In the genomic region with DNA sequence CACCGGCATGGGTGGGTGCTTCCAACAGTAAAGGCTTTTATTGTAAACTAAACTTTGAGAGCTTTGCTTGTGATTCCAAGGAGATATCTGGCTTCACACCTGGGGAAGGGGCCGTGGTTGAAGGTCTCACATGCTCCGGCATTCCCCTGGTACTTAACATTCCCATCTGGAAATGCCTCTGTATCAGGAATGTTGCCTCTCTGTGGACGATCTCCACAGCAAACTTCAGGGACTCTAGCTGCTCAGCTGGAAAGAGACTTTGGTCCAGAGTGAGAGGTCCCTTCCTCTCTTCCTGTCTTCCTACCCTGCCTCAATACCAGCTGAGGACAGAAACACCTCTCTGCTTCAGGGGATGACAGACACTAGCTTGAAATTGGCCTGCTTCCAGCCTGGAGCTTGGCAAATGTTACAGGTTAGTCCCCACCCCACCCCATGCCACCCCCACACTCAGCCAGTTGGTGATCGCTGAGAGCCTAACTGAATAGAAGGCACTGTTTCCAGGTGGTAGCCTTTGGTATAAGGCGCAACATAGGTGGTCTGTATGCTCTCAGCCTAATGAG, we compare ENCODE assay signal across 22 mouse cellular contexts. TPM values are rescaled to one million over a fixed set of nuclear protein-coding genes. Genes with fewer than 3 reads are reported as not detected.
A peak's percentile ranks its signal among the peaks of the same experiment; 100 is the strongest.
DNase-seq lines count a peak whose midpoint lies in the region; ATAC-seq and TF ChIP-seq lines count a peak whose summit lies in the region.
"Had no signal": no experiment of that assay in that cellular context is flagged by ENCODE, and none has a peak within 500 bp of the region (broad histone marks: within the 10 kb centered on the region; RNA-seq: fewer than 3 reads in every experiment).

No protein-coding gene starts in this region.

- no peaks in the 10 kb centered on the region for H3K36me3 ChIP-seq in heart, embryonic 12.5 days
- no peaks in the 10 kb centered on the region for H3K36me3 ChIP-seq in lung, embryonic 14.5 days (ENCODE audit: insufficient read depth)
- H3K36me3 ChIP-seq: embryonic facial prominence, embryonic 10.5 days; hindbrain, embryonic 13.5 days had no signal

- ATAC-seq in heart, embryonic 12.5 days (ENCODE audit: insufficient number of reproducible peaks, low FRiP score), result no peak
- no peak for ATAC-seq in lung, embryonic 14.5 days (ENCODE audit: insufficient read depth)
- ATAC-seq: liver, postnatal 0 days; midbrain, embryonic 16.5 days had no signal

- H3K4me3 ChIP-seq in heart, embryonic 12.5 days, result no peak overlapping the region
- no peak overlapping the region for H3K4me3 ChIP-seq in lung, embryonic 14.5 days (ENCODE audit: low read depth, low read length)
- H3K4me3 ChIP-seq: embryonic facial prominence, embryonic 10.5 days; gastrocnemius, adult 2 months; hindbrain, embryonic 13.5 days had no signal

- peak overlapping the region; percentile 39; the same call in 1 of the 2 replicates for H3K27ac ChIP-seq in heart, embryonic 12.5 days (ENCODE audit: poor library complexity, severe bottlenecking)
- no peak overlapping the region for H3K27ac ChIP-seq in lung, embryonic 14.5 days (ENCODE audit: low read depth)
- H3K27ac ChIP-seq: embryonic facial prominence, embryonic 10.5 days; gastrocnemius, adult 2 months; hindbrain, embryonic 13.5 days had no signal

- TF ChIP-seq CTCF in lung, embryonic 14.5 days (IDR thresholded peaks at IDR 0.05; ENCODE audit: low read depth), result no peak

- H3K27me3 ChIP-seq in heart, embryonic 12.5 days (replicated peaks), result no peaks in the 10 kb centered on the region
- H3K27me3 ChIP-seq in lung, embryonic 14.5 days (ENCODE audit: insufficient read depth, low read length), result no peaks in the 10 kb centered on the region
- H3K27me3 ChIP-seq: hindbrain, embryonic 13.5 days had no signal

- no peak for DNase-seq in heart, adult 11 months
- peak; percentile 35 for DNase-seq in kidney, adult 11 months
- no peak for DNase-seq in kidney, adult 9 months
- DNase-seq in lung, embryonic 14.5 days, result peak; percentile 20
- no peak for DNase-seq in lung, postnatal 4 days
- DNase-seq in thymus, postnatal 10 days (ENCODE audit: low spot score in 2 of 2), result no peak
- DNase-seq: adrenal gland, postnatal 25 days; cerebellum, adult 11-12 months; cerebellum, postnatal 25 days; gastrocnemius, adult 2 months; liver, postnatal 0 days; lung, postnatal 36 days; right cerebral cortex, postnatal 14 days; spleen, adult 18-20 months; thymus, postnatal 36 days had no signal

- 0 out of 2 replicates have a peak, but pooled peaks cover 3% of the 10 kb centered on the region for H3K9me3 ChIP-seq in heart, embryonic 12.5 days (replicated peaks)
- H3K9me3 ChIP-seq in lung, embryonic 14.5 days (ENCODE audit: low read depth, low read length), result no peaks in the 10 kb centered on the region
- H3K9me3 ChIP-seq: hindbrain, embryonic 13.5 days had no signal

- peaks cover 28% of the 10 kb centered on the region for H3K4me1 ChIP-seq in heart, embryonic 12.5 days (replicated peaks)
- H3K4me1 ChIP-seq in lung, embryonic 14.5 days (ENCODE audit: insufficient read depth), result no peaks in the 10 kb centered on the region
- H3K4me1 ChIP-seq: hindbrain, embryonic 13.5 days had no signal

- no peak overlapping the region for H3K4me2 ChIP-seq in heart, embryonic 12.5 days
- no peak overlapping the region for H3K4me2 ChIP-seq in lung, embryonic 14.5 days
- H3K4me2 ChIP-seq: hindbrain, embryonic 13.5 days had no signal

- 48% methylated on average over 6 of the region's 6 CpGs for WGBS in heart, embryonic 12.5 days
- 49% methylated on average over 6 of the region's 6 CpGs for WGBS in lung, embryonic 14.5 days

- no peak overlapping the region for H3K9ac ChIP-seq in heart, embryonic 12.5 days
- no peak overlapping the region for H3K9ac ChIP-seq in lung, embryonic 14.5 days
- H3K9ac ChIP-seq: hindbrain, embryonic 13.5 days; liver, postnatal 0 days had no signal

RNA-seq across cellular contexts. Expression of gene Methig1, which starts 1.4 kb away (rescaled TPM):
- not detected in 2 replicates for polyA plus RNA-seq in heart, embryonic 12.5 days (2016; fragmentation: Nextera tagmentation; extraction: Ambion mirVana)
- not detected in 2 replicates for polyA plus RNA-seq in lung, embryonic 14.5 days (2014; fragmentation: Nextera tagmentation; extraction: Ambion mirVana)
- polyA plus RNA-seq: embryonic facial prominence, embryonic 10.5 days; forebrain, embryonic 11.5 days; intestine, embryonic 14.5 days; midbrain, embryonic 16.5 days had no signal

RNA-seq across cellular contexts. Expression of gene Mettl7a2, which starts 1.4 kb away (rescaled TPM):
- not detected in 2 replicates for polyA plus RNA-seq in heart, embryonic 12.5 days (2016; fragmentation: Nextera tagmentation; extraction: Ambion mirVana)
- polyA plus RNA-seq in lung, embryonic 14.5 days (2014; fragmentation: Nextera tagmentation; extraction: Ambion mirVana), result not detected in 2 replicates
- polyA plus RNA-seq: embryonic facial prominence, embryonic 10.5 days; forebrain, embryonic 11.5 days; hindbrain, embryonic 13.5 days; intestine, embryonic 14.5 days; liver, postnatal 0 days; midbrain, embryonic 16.5 days had no signal

RNA-seq across cellular contexts. Expression of gene Higd1c, which starts 12.8 kb away (rescaled TPM):
- polyA plus RNA-seq in heart, embryonic 12.5 days (2016; fragmentation: Nextera tagmentation; extraction: Ambion mirVana), result not detected in 2 replicates
- polyA plus RNA-seq in lung, embryonic 14.5 days (2014; fragmentation: Nextera tagmentation; extraction: Ambion mirVana), result 0.38 TPM in 1 of 2 replicates, not detected in the other
- polyA plus RNA-seq: embryonic facial prominence, embryonic 10.5 days; forebrain, embryonic 11.5 days; hindbrain, embryonic 13.5 days; intestine, embryonic 14.5 days; liver, adult 2 months; liver, postnatal 0 days; midbrain, embryonic 16.5 days had no signal

RNA-seq across cellular contexts. Expression of gene Mettl7a3, which starts 16.9 kb away (rescaled TPM):
- not detected in 2 replicates for polyA plus RNA-seq in heart, embryonic 12.5 days (2016; fragmentation: Nextera tagmentation; extraction: Ambion mirVana)
- 0.22 TPM in 1 of 2 replicates, not detected in the other for polyA plus RNA-seq in lung, embryonic 14.5 days (2014; fragmentation: Nextera tagmentation; extraction: Ambion mirVana)
- polyA plus RNA-seq: embryonic facial prominence, embryonic 10.5 days; forebrain, embryonic 11.5 days; intestine, embryonic 14.5 days; liver, adult 2 months; liver, postnatal 0 days; midbrain, embryonic 16.5 days had no signal

RNA-seq across cellular contexts. Expression of gene Mettl7a1, which starts 47.6 kb away (rescaled TPM):
- 3.1 and 3.8 TPM in 2 replicates for polyA plus RNA-seq in heart, embryonic 12.5 days (2016; fragmentation: Nextera tagmentation; extraction: Ambion mirVana)
- polyA plus RNA-seq in lung, embryonic 14.5 days (2014; fragmentation: Nextera tagmentation; extraction: Ambion mirVana), result 2.7 and 2.9 TPM in 2 replicates

Comparison
In these comparisons a context has a peak if more than half of its experiments do, and no peak if none do; other contexts are left out.
1. DNase-seq: peak in kidney, adult 11 months (single experiment) and lung, embryonic 14.5 days (single experiment); none in heart, adult 11 months (single experiment), kidney, adult 9 months (single experiment), lung, postnatal 4 days (0 of 2) and thymus, postnatal 10 days (0 of 2).